Comparison of ENCODE assay signal across 11 mouse cellular contexts in the genomic region with DNA sequence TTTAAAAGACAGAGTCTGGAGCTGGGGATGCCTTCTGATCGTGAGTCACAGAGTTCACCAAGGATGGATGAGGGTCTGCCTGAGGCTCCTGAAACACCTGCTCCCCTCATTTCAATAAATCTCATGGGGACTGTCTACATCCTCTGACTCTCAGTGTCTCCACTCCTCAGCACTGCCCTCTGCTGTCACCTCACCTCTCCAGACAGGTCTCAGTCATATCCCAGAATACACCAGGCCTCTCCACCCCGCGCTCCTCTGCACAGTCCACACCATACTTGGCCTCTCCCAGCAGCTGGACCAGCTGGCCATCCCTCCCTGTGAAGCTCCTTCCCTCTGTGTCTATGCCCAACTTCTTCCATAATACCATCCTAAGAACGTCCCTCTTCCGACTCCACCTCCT.
DNase-seq lines count a peak whose midpoint lies in the region; ATAC-seq lines count a peak whose summit lies in the region.
"Had no signal": no experiment of that assay in that cellular context is flagged by ENCODE, and none has a peak within 500 bp of the region (broad histone marks: within the 10 kb centered on the region; RNA-seq: fewer than 3 reads in every experiment).

No protein-coding gene starts in this region.

- no peak for ATAC-seq in frontal cortex, adult (ENCODE audit: low TSS enrichment)
- ATAC-seq: forebrain, embryonic 15.5 days had no signal

- peak; percentile 20 for DNase-seq in gastrocnemius, postnatal 14 days
- no peak for DNase-seq in gastrocnemius, adult 18-20 months (ENCODE audit: low spot score)
- DNase-seq in kidney, postnatal 4 days: peak; percentile 26 to 43
- no peak for DNase-seq in kidney, adult 18-20 months
- DNase-seq in thymus, postnatal 0 days (ENCODE audit: low spot score): peak; percentile 34
- no peak for DNase-seq in thymus, adult 18-20 months
- DNase-seq in thymus, postnatal 4 days: peak; percentile 63
- DNase-seq: cerebellum, adult 8-10 months; right cerebral cortex, postnatal 4 days had no signal

- intact Hi-C loops in gastrocnemius, postnatal 14 days (cut with DNase I; ENCODE audit: low total_unique reads): no loop called here

Comparison
In these comparisons a context has a peak if more than half of its experiments do, and no peak if none do; other contexts are left out.
1. DNase-seq: peak in gastrocnemius, postnatal 14 days (single experiment), kidney, postnatal 4 days (2 of 2), thymus, postnatal 0 days (single experiment) and thymus, postnatal 4 days (single experiment); none in gastrocnemius, adult 18-20 months (single experiment), kidney, adult 18-20 months (single experiment) and thymus, adult 18-20 months (0 of 2).